Mouse (Mus musculus): ENCODE measurements around the gene Fads2.
"Not testable (repeated sequence)": the region's sequence is repeated elsewhere in the genome, so short reads cannot be mapped to it uniquely, and the experiment has no call there.

DNA sequence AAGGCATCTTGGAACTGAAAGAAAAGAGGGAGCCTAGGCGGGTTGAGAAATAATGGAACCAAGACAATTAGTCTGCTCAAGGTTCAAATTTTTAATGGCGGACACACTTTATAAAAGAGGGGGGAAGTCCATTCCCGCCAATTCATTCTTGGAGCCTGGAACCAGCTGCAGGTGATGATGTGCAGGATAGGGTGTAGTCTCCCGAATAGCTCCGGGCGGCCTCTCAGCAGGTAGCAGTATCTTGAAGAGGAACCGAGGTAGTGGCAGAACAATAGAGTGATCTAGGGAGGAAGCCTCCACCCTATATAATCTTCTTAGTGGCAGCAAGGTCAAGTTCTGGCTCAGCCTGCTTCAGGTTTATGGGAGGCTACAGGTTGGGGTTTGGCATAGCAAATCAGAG lies 28.0 kb upstream of the Fads2 start:
- TF ChIP-seq CTCF, EP300 (IDR thresholded peaks at IDR 0.05; ENCODE audit: low read depth): not testable (repeated sequence)

Measured in liver, embryonic 14.5 days (tissue).